Mouse (Mus musculus) liver, postnatal 0 days (tissue): ENCODE results near the gene Adgrg3.

Source experiments
- CTCF ChIP-seq: sonication (generic); IDR thresholded peaks from 2 replicates; pipeline ENCODE4 v1.5.1; 2016; ENCODE audit warnings: antibody characterized with exemption, low read depth
- EP300 ChIP-seq: IDR thresholded peaks from 2 replicates; pipeline ENCODE4 v1.6.1; 2016; ENCODE audit warnings: antibody characterized with exemption, low read depth, mild to moderate bottlenecking

DNA sequence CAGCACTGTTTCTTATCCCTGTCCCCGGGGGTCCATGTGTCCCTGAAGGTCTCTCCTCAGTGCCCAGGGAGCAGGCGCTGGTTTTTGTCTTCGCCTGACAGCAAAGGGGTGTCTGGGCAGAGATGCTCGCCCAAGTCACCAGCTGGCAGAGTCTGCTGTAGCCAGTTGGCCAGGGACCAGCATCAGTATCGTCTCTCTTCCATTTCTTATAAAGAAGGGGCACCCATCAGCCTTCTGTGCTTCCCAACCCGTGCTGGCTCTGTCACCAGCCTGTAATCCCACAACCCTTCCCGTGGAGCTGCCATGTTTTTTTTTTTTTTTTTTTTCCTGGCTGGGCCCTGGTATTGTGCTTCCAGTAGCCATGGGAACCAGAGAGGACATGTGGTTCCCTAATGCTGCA is 35.6 kb upstream of the Adgrg3 start:
- TF ChIP-seq CTCF, result no peak
- TF ChIP-seq EP300, result no peak
